Mouse (Mus musculus): ENCODE results near the gene Rab17. TPM values are rescaled to one million over a fixed set of nuclear protein-coding genes. Genes with fewer than 3 reads are reported as not detected.

Gene Rab17
- polyA plus RNA-seq, 1 experiment from 2014 or later, result 5.0 TPM

DNA sequence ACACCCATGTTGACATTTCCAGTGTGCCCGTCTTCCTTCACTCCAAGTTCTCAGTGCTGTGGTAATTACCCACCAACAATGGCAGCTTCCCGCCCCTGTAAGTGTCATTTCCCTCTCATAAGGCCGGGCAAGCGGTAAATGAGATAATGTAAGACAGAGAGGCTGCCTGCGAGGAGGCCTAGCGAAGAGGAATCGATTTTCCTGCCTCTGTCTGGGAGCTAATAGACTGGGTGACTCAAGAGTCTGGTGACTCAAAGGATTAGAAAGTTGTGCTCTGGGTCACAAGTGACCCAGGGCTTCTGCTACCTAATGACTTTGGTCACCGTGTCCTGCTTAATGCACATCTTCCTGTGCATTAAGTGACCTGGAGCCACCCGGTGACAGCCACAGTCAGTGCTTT lies 32.5 kb downstream of the Rab17 start:
- no peak for DNase-seq (ENCODE audit: low spot score)
- H3K9me3 ChIP-seq (ENCODE audit: control insufficient read depth, low read length), result no peaks in the 10 kb centered on the region
- no peak overlapping the region for H3K4me3 ChIP-seq (ENCODE audit: low read depth, low read length)
- no peak overlapping the region for H3K9ac ChIP-seq (ENCODE audit: low read depth, low read length)
- 64% methylated on average over 9 of the region's 9 CpGs for WGBS
- no peak overlapping the region for H3K27ac ChIP-seq (ENCODE audit: low read depth, low read length)
- no peaks in the 10 kb centered on the region for H3K36me3 ChIP-seq (ENCODE audit: control insufficient read depth, insufficient read depth, low read length)
- no peak overlapping the region for H3K4me2 ChIP-seq
- no peaks in the 10 kb centered on the region for H3K27me3 ChIP-seq (replicated peaks; ENCODE audit: control insufficient read depth, insufficient read depth, low read length)
- ATAC-seq (replicated peaks; ENCODE audit: low FRiP score), result no peak
- no peaks in the 10 kb centered on the region for H3K4me1 ChIP-seq (replicated peaks; ENCODE audit: control insufficient read depth, insufficient read depth, low read length)

DNA sequence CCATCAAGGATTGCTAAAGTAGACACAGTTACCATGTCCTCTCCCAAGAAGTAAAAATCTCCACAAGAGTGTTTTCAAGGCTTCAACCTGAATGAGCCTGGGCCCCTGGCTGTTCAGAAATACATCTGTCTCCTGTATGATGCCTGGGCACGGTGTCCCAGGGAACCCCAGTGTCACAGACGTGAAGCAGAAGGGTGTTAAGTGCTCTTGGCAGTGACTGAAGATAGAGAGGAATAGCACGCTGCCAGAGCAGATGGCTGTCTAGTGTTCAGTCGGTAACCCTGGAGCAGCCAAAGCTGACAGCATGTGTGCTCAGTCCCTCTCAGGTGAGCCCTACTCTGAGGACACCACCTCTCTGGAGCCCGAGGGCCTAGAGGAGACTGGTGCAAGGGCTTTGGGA lies 36.5 kb downstream of the Rab17 start:
- no peak overlapping the region for H3K4me3 ChIP-seq (ENCODE audit: low read depth, low read length)
- no peak overlapping the region for H3K4me2 ChIP-seq
- no peaks in the 10 kb centered on the region for H3K36me3 ChIP-seq (ENCODE audit: control insufficient read depth, insufficient read depth, low read length)
- peaks cover 2% of the 10 kb centered on the region; the same call in 1 of the 2 replicates for H3K4me1 ChIP-seq (replicated peaks; ENCODE audit: control insufficient read depth, insufficient read depth, low read length)
- no peak overlapping the region for H3K27ac ChIP-seq (ENCODE audit: low read depth, low read length)
- no peaks in the 10 kb centered on the region for H3K9me3 ChIP-seq (ENCODE audit: control insufficient read depth, low read length)
- ATAC-seq (replicated peaks; ENCODE audit: low FRiP score), result no peak
- no peak for DNase-seq (ENCODE audit: low spot score)
- H3K9ac ChIP-seq (ENCODE audit: low read depth, low read length), result no peak overlapping the region
- 68% methylated on average over 5 of the region's 5 CpGs for WGBS
- peaks cover 3% of the 10 kb centered on the region for H3K27me3 ChIP-seq (replicated peaks; ENCODE audit: control insufficient read depth, insufficient read depth, low read length)

DNA sequence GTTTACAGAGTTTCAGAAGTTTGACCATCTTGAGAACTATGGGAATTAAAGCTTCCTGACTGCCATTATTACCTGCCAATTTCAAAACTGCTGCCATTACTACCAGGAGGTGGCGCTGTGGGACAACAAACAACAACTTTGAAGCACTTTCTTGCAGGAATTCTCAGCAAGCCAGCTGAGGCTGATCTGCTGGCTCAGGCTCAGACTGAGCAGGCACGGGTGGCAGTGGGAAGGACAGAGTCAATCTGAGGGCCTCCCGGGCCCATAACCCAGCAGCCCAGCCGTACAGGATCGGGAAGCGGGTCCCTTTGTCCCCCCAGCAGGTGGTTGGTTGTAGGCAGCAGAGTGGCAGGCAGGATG lies 40.9 kb downstream of the Rab17 start:
- H3K4me2 ChIP-seq, result peak overlapping the region; percentile 63
- WGBS, result 10% methylated on average over 6 of the region's 6 CpGs

DNA sequence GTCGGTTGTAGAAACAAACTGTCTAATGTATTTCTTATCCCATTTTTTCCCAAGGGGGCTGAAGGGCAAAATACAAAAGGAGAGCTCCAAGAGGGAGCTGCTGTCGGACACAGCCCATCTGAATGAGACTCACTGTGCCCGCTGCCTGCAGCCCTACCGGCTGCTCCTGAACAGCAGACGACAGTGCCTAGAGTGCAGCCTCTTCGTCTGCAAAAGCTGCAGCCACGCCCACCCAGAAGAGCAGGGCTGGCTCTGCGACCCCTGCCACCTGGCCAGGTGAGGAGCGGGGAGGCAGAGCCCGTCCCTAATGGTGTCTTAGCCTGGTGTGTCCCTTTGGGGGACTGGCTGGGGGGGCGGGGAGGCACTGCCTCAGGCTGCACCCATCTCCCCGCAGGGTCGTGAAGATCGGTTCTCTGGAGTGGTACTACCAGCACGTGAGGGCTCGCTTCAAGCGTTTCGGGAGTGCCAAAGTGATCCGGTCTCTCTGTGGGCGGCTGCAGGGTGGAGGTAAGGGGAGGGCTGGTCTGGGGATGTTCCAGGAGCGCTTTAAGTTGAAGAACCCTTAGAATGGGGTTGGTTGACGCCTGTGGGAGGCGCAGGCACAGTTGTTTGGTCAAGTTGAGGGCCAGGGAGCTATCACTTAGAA lies 41.4 kb downstream of the Rab17 start:
- no peak for DNase-seq (ENCODE audit: low spot score)
- peak overlapping the region; percentile 28 for H3K4me3 ChIP-seq (ENCODE audit: low read depth, low read length)
- no peaks in the 10 kb centered on the region for H3K9me3 ChIP-seq (ENCODE audit: control insufficient read depth, low read length)
- H3K27ac ChIP-seq (ENCODE audit: low read depth, low read length), result no peak overlapping the region
- H3K4me1 ChIP-seq (replicated peaks; ENCODE audit: control insufficient read depth, insufficient read depth, low read length), result peaks cover 2% of the 10 kb centered on the region; the same call in 1 of the 2 replicates
- ATAC-seq (replicated peaks; ENCODE audit: low FRiP score), result no peak
- H3K9ac ChIP-seq (ENCODE audit: low read depth, low read length), result no peak overlapping the region
- WGBS, result 3% methylated on average over 23 of the region's 23 CpGs
- H3K4me2 ChIP-seq, result peak overlapping the region; percentile 63
- H3K36me3 ChIP-seq (ENCODE audit: control insufficient read depth, insufficient read depth, low read length), result no peaks in the 10 kb centered on the region
- peaks cover 9% of the 10 kb centered on the region for H3K27me3 ChIP-seq (replicated peaks; ENCODE audit: control insufficient read depth, insufficient read depth, low read length)

More for the DNA sequence above, 40.9 kb downstream of the Rab17 start:
- Histone ChIP-seq H3K4me3 (ENCODE audit: low read depth, low read length) (no peak overlapping the region; the same call in 1 of the 2 replicates), H3K9ac (ENCODE audit: low read depth, low read length) (no peak overlapping the region), H3K27ac (ENCODE audit: low read depth, low read length) (no peak overlapping the region), H3K36me3 (ENCODE audit: control insufficient read depth, insufficient read depth, low read length) (no peaks in the 10 kb centered on the region), H3K9me3 (ENCODE audit: control insufficient read depth, low read length) (no peaks in the 10 kb centered on the region), H3K4me1 (replicated peaks; ENCODE audit: control insufficient read depth, insufficient read depth, low read length) (peaks cover 2% of the 10 kb centered on the region; the same call in 1 of the 2 replicates), H3K27me3 (replicated peaks; ENCODE audit: control insufficient read depth, insufficient read depth, low read length) (peaks cover 9% of the 10 kb centered on the region)
- ATAC-seq (replicated peaks; ENCODE audit: low FRiP score), result no peak
- DNase-seq (ENCODE audit: low spot score), result peak; percentile 72

DNA sequence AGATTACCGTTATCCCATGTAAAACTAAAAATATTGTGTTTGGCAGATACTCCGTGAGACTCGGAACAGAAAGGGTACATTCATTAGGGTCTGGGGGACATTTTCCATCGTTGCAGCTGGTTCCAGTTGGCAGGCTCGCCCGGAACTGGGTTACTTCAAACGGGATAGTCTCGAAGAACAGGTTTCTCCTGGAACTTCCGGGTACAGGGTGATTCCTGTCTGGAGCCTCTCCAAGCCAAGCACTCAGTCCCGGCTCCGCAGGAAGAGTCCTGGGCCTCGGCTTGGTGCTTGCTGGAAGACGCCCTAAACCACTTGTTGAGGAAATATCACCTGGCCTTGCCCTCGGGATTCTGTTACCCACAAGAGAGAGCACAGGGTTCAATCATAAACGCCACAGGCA lies 42.2 kb downstream of the Rab17 start:
- Histone ChIP-seq H3K27me3 (replicated peaks; ENCODE audit: control insufficient read depth, insufficient read depth, low read length) (peaks cover 9% of the 10 kb centered on the region), H3K27ac (ENCODE audit: low read depth, low read length) (no peak overlapping the region), H3K4me3 (ENCODE audit: low read depth, low read length) (no peak overlapping the region), H3K9me3 (ENCODE audit: control insufficient read depth, low read length) (no peaks in the 10 kb centered on the region), H3K9ac (ENCODE audit: low read depth, low read length) (no peak overlapping the region), H3K4me2 (peak overlapping the region; percentile 63; the same call in 1 of the 2 replicates), H3K4me1 (replicated peaks; ENCODE audit: control insufficient read depth, insufficient read depth, low read length) (peaks cover 2% of the 10 kb centered on the region; the same call in 1 of the 2 replicates), H3K36me3 (ENCODE audit: control insufficient read depth, insufficient read depth, low read length) (no peaks in the 10 kb centered on the region)
- DNase-seq (ENCODE audit: low spot score) (no peak), ATAC-seq (replicated peaks; ENCODE audit: low FRiP score) (no peak)
- WGBS, result 49% methylated on average over 15 of the region's 15 CpGs

DNA sequence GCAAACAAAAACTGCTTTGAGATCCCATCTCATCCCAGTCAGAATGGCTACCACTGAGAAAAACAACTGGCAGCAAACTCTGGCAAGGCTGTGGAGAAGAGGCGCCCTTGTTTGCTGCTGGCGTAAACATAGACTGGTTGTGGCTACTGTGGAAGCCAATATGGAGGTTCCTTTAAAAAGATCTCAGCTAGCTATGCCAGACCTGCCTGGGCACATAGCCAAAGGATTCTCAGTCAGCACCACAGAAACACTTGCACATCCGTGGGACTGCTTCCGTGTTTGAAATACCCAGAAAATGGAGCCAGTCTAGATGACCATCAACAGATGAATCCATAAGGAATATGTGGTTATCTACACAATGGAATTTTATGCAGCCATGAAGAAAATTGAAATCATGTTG lies 43.4 kb downstream of the Rab17 start:
- no peak overlapping the region for H3K4me3 ChIP-seq (ENCODE audit: low read depth, low read length)
- no peak overlapping the region for H3K4me2 ChIP-seq
- no peak for DNase-seq (ENCODE audit: low spot score)
- no peaks in the 10 kb centered on the region for H3K9me3 ChIP-seq (ENCODE audit: control insufficient read depth, low read length)
- H3K9ac ChIP-seq (ENCODE audit: low read depth, low read length), result no peak overlapping the region
- no peak for ATAC-seq (replicated peaks; ENCODE audit: low FRiP score)
- peaks cover 2% of the 10 kb centered on the region; the same call in 1 of the 2 replicates for H3K4me1 ChIP-seq (replicated peaks; ENCODE audit: control insufficient read depth, insufficient read depth, low read length)
- H3K36me3 ChIP-seq (ENCODE audit: control insufficient read depth, insufficient read depth, low read length), result no peaks in the 10 kb centered on the region
- 87% methylated on average over 4 of the region's 4 CpGs for WGBS
- peaks cover 9% of the 10 kb centered on the region for H3K27me3 ChIP-seq (replicated peaks; ENCODE audit: control insufficient read depth, insufficient read depth, low read length)
- H3K27ac ChIP-seq (ENCODE audit: low read depth, low read length), result no peak overlapping the region

DNA sequence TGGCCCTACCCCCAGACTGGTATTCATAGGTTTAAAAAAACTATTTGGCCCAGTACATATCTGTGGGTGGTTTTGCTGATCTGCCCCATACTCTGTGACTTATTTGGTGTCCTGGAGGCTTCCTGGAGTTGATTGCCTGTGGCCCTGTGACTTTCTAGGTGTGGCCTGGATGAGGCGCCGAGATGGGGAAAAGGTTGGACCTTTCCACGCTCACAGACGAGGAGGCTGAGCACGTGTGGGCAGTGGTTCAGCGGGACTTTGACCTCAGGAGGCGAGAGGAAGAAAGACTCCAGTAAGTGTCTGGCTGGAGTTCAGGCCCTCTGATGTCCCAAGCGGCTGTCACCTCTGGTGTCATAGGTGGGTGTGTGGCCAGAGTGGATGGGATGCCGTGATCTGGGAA lies 47.8 kb downstream of the Rab17 start:
- Histone ChIP-seq H3K27ac (ENCODE audit: low read depth, low read length) (no peak overlapping the region), H3K9me3 (ENCODE audit: control insufficient read depth, low read length) (peaks cover 3% of the 10 kb centered on the region; the same call in 1 of the 2 replicates), H3K4me2 (no peak overlapping the region), H3K36me3 (ENCODE audit: control insufficient read depth, insufficient read depth, low read length) (no peaks in the 10 kb centered on the region), H3K4me1 (replicated peaks; ENCODE audit: control insufficient read depth, insufficient read depth, low read length) (no peaks in the 10 kb centered on the region), H3K27me3 (replicated peaks; ENCODE audit: control insufficient read depth, insufficient read depth, low read length) (no peaks in the 10 kb centered on the region; the same call in 1 of the 2 replicates), H3K4me3 (ENCODE audit: low read depth, low read length) (no peak overlapping the region), H3K9ac (ENCODE audit: low read depth, low read length) (no peak overlapping the region)
- ATAC-seq (replicated peaks; ENCODE audit: low FRiP score) (no peak), DNase-seq (ENCODE audit: low spot score) (no peak)
- 81% methylated on average over 9 of the region's 9 CpGs for WGBS

DNA sequence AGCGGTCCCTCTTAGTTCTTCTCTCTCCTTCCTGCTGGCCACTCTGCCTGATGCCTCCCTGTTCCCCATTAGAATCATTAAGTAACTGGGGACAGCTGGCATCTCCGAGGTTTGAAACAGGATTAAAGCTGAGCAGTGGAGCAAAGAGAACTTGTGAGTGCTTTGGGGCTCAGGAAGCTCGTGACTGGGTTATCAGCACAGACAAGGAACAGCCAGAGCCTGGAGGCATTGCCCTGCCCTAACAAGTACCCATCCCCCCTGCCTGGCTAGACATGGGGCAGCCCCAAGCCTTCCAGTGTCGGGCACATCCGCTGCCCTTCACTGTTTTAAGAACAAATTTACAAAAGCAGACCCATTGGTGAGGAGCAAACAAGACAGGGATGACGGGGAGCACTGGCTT lies 52.0 kb downstream of the Rab17 start:
- Histone ChIP-seq H3K9me3 (ENCODE audit: control insufficient read depth, low read length) (peaks cover 3% of the 10 kb centered on the region; the same call in 1 of the 2 replicates), H3K36me3 (ENCODE audit: control insufficient read depth, insufficient read depth, low read length) (no peaks in the 10 kb centered on the region), H3K4me3 (ENCODE audit: low read depth, low read length) (no peak overlapping the region), H3K4me1 (replicated peaks; ENCODE audit: control insufficient read depth, insufficient read depth, low read length) (no peaks in the 10 kb centered on the region), H3K27me3 (replicated peaks; ENCODE audit: control insufficient read depth, insufficient read depth, low read length) (peaks cover 11% of the 10 kb centered on the region), H3K4me2 (no peak overlapping the region), H3K27ac (ENCODE audit: low read depth, low read length) (no peak overlapping the region), H3K9ac (ENCODE audit: low read depth, low read length) (no peak overlapping the region)
- 40% methylated on average over 6 of the region's 6 CpGs for WGBS
- DNase-seq (ENCODE audit: low spot score) (no peak), ATAC-seq (replicated peaks; ENCODE audit: low FRiP score) (no peak)

DNA sequence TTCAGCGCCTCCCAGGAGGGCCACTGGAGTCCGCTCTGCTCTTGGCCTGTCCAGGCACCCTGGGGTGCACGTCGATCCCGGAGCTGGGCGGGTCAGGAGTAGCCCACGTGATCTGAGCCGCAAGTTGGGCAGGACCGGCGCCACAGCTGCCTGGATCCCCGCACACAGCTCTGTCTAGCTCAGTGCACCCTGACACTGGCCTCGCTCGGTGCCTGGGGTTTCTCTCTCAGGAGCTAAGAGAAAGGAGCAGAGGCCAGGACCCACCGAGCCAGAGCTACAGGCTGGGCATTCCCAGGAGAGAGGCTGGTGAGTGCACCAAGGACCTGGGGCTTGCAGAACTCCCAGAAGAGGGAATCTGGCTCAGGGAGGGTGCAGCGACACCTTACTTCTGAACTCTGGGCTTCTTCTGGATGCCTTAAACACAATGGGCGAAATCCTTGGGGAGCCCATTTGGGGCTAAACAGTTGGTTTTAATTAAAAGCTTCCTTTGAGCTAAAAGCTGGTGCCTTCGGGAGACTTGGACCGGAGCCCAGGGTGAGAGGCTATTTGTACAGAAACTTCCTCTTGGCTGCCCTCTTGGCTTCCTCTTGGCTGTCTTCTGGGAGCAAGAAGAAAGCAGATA lies 54.4 kb downstream of the Rab17 start, which contains the start of gene Mlph:
Gene Mlph, plus strand, starts transcription at position 138 of the 622 bp plus-strand sequence.
- Histone ChIP-seq H3K4me2 (peak within 1 kb of the TSS; percentile 51), H3K4me3 (ENCODE audit: low read depth, low read length) (peak within 1 kb of the TSS; percentile 24; the same call in 1 of the 2 replicates), H3K9me3 (ENCODE audit: control insufficient read depth, low read length) (peaks cover 3% of the 10 kb centered on the region; the same call in 1 of the 2 replicates), H3K36me3 (ENCODE audit: control insufficient read depth, insufficient read depth, low read length) (no peaks in the 10 kb centered on the region), H3K9ac (ENCODE audit: low read depth, low read length) (no peak within 1 kb of the TSS), H3K27me3 (replicated peaks; ENCODE audit: control insufficient read depth, insufficient read depth, low read length) (peaks cover 12% of the 10 kb centered on the region), H3K27ac (ENCODE audit: low read depth, low read length) (no peak within 1 kb of the TSS), H3K4me1 (replicated peaks; ENCODE audit: control insufficient read depth, insufficient read depth, low read length) (no peaks in the 10 kb centered on the region; the same call in 1 of the 2 replicates)
- WGBS, result 16% methylated on average over 18 of the region's 18 CpGs
- ATAC-seq (replicated peaks; ENCODE audit: low FRiP score) (no peak), DNase-seq (ENCODE audit: low spot score) (no peak)

All from liver, embryonic 11.5 days (tissue).